8 mouse cellular contexts compared by ENCODE assay signal in genomic region chr6:52163366-52164031, GRCm38 (mm10). TPM values are rescaled to one million over a fixed set of nuclear protein-coding genes. Genes with fewer than 3 reads are reported as not detected.
A peak's percentile ranks its signal among the peaks of the same experiment; 100 is the strongest.
DNase-seq lines count a peak whose midpoint lies in the region; ATAC-seq and TF ChIP-seq lines count a peak whose summit lies in the region.

No protein-coding gene starts in this region.

- no peaks in the 10 kb centered on the region for H3K9me3 ChIP-seq in midbrain, embryonic 10.5 days (replicated peaks)
- H3K9me3 ChIP-seq in midbrain, embryonic 14.5 days (ENCODE audit: control insufficient read depth, low read length) = no peaks in the 10 kb centered on the region

- no peak for ATAC-seq in midbrain, embryonic 14.5 days (ENCODE audit: low FRiP score, low TSS enrichment)

- peaks cover 21% of the 10 kb centered on the region for H3K4me1 ChIP-seq in midbrain, embryonic 10.5 days
- peaks cover 2% of the 10 kb centered on the region for H3K4me1 ChIP-seq in midbrain, embryonic 14.5 days (ENCODE audit: control insufficient read depth, insufficient read depth, low read length)
- H3K4me1 ChIP-seq in small intestine, adult 2 months (ENCODE audit: control insufficient read depth, insufficient read depth, insufficient read length, low read length) = peaks cover 5% of the 10 kb centered on the region

- TF ChIP-seq POLR2A in small intestine, adult 2 months (IDR thresholded peaks at IDR 0.05; ENCODE audit: low read depth, low read length) = no peak

- under 1% methylated on average over 17 of the region's 17 CpGs for WGBS in midbrain, embryonic 10.5 days
- 1% methylated on average over 17 of the region's 17 CpGs for WGBS in midbrain, embryonic 14.5 days
- WGBS in small intestine, adult 2 months = 69% methylated on average over 17 of the region's 17 CpGs

- no peaks in the 10 kb centered on the region for H3K36me3 ChIP-seq in midbrain, embryonic 10.5 days
- no peaks in the 10 kb centered on the region for H3K36me3 ChIP-seq in midbrain, embryonic 14.5 days (ENCODE audit: control insufficient read depth, insufficient read depth, low read length)
- H3K36me3 ChIP-seq in small intestine, adult 2 months (ENCODE audit: control insufficient read depth, insufficient read depth, low read length) = no peaks in the 10 kb centered on the region

- H3K27ac ChIP-seq in midbrain, embryonic 10.5 days (replicated peaks) = no peak overlapping the region
- H3K27ac ChIP-seq in midbrain, embryonic 14.5 days (replicated peaks; ENCODE audit: low read depth, low read length) = no peak overlapping the region
- peak overlapping the region; percentile 72 for H3K27ac ChIP-seq in small intestine, adult 2 months (ENCODE audit: insufficient read depth, low read depth, low read length)

- peaks cover 100% of the 10 kb centered on the region for H3K27me3 ChIP-seq in midbrain, embryonic 10.5 days (ENCODE audit: low read depth, poor library complexity, severe bottlenecking)
- peaks cover 93% of the 10 kb centered on the region for H3K27me3 ChIP-seq in midbrain, embryonic 14.5 days (ENCODE audit: control insufficient read depth, insufficient read depth, low read length)
- peaks cover 35% of the 10 kb centered on the region for H3K27me3 ChIP-seq in small intestine, adult 2 months (ENCODE audit: control insufficient read depth, insufficient read depth, low read length)

- H3K9ac ChIP-seq in midbrain, embryonic 14.5 days (replicated peaks; ENCODE audit: low read length) = no peak overlapping the region

- no peak overlapping the region for H3K4me2 ChIP-seq in midbrain, embryonic 14.5 days (ENCODE audit: low read length)

- no peak for TF ChIP-seq CTCF in small intestine, adult 2 months (IDR thresholded peaks at IDR 0.05; ENCODE audit: extremely low read depth, insufficient read length, insufficient replicate concordance, low read depth, low read length)

- DNase-seq in adrenal gland, adult (ENCODE audit: inconsistent age in 2 of 2, low spot score in 1 of 2) = peak; percentile 37 to 85
- no peak for DNase-seq in adrenal gland, adult 8-10 months
- peak; percentile 66 for DNase-seq in midbrain, embryonic 10.5 days (ENCODE audit: low spot score)
- no peak for DNase-seq in midbrain, embryonic 14.5 days
- peak; percentile 61 to 71 for DNase-seq in kidney, postnatal 4 days
- no peak for DNase-seq in thymus, postnatal 4 days
- no peak for DNase-seq in layer of hippocampus, adult 11-12 months (ENCODE audit: low spot score)

- H3K4me3 ChIP-seq in midbrain, embryonic 10.5 days = no peak overlapping the region; the same call in 1 of the 2 replicates
- no peak overlapping the region for H3K4me3 ChIP-seq in midbrain, embryonic 14.5 days (replicated peaks; ENCODE audit: low read depth, low read length)
- peak overlapping the region; percentile 34 for H3K4me3 ChIP-seq in small intestine, adult 2 months (ENCODE audit: low read depth, low read length)

RNA-seq across cellular contexts. Expression of gene Hoxa2, which starts 1.1 kb away (rescaled TPM):
- 1 to 10 TPM in 3 of 4 experiments, under 1 TPM in 1; 0.80 to 3.4 (median 2.6) TPM for total RNA-seq in adrenal gland, adult 8-10 months (2022)
- 0.26 and 1.9 TPM in 2 replicates for polyA plus RNA-seq in midbrain, embryonic 10.5 days (2016; fragmentation: Nextera tagmentation; extraction: Ambion mirVana)
- polyA plus RNA-seq in midbrain, embryonic 14.5 days (2014; fragmentation: Nextera tagmentation; extraction: Ambion mirVana) = 0.12 and 0.20 TPM in 2 replicates
- polyA plus RNA-seq in small intestine, adult 2 months (2012; rRNA removed) = 0.83 and 1.0 TPM in 2 replicates

RNA-seq across cellular contexts. Expression of gene Hoxa1, which starts 5.4 kb away (rescaled TPM):
- total RNA-seq in adrenal gland, adult 8-10 months (2022) = 1 to 10 TPM in 1 of 4 experiments, under 1 TPM in 3; 0.23 to 1.1 (median 0.83) TPM
- 0.32 and 0.47 TPM in 2 replicates for polyA plus RNA-seq in midbrain, embryonic 10.5 days (2016; fragmentation: Nextera tagmentation; extraction: Ambion mirVana)
- 0.26 and 0.61 TPM in 2 replicates for polyA plus RNA-seq in midbrain, embryonic 14.5 days (2014; fragmentation: Nextera tagmentation; extraction: Ambion mirVana)
- 0.11 and 0.28 TPM in 2 replicates for polyA plus RNA-seq in small intestine, adult 2 months (2012; rRNA removed)

RNA-seq across cellular contexts. Expression of gene 5730596B20Rik, which starts 13.8 kb away (rescaled TPM):
- under 1 TPM; 0.17 to 0.77 (median 0.42) TPM for total RNA-seq in adrenal gland, adult 8-10 months (2022)
- polyA plus RNA-seq in midbrain, embryonic 10.5 days (2016; fragmentation: Nextera tagmentation; extraction: Ambion mirVana) = not detected in 2 replicates
- not detected in 2 replicates for polyA plus RNA-seq in midbrain, embryonic 14.5 days (2014; fragmentation: Nextera tagmentation; extraction: Ambion mirVana)
- 0.10 TPM in 1 of 2 replicates, not detected in the other for polyA plus RNA-seq in small intestine, adult 2 months (2012; rRNA removed)

RNA-seq across cellular contexts. Expression of gene Hoxa4, which starts 28.1 kb away (rescaled TPM):
- total RNA-seq in adrenal gland, adult 8-10 months (2022) = 1 to 10 TPM; 1.9 to 3.3 (median 2.7) TPM
- not detected in 2 replicates for polyA plus RNA-seq in midbrain, embryonic 10.5 days (2016; fragmentation: Nextera tagmentation; extraction: Ambion mirVana)
- polyA plus RNA-seq in midbrain, embryonic 14.5 days (2014; fragmentation: Nextera tagmentation; extraction: Ambion mirVana) = not detected in 2 replicates
- polyA plus RNA-seq in small intestine, adult 2 months (2012; rRNA removed) = 2.3 and 2.4 TPM in 2 replicates

RNA-seq across cellular contexts. Expression of gene Hoxa5, which starts 40.9 kb away (rescaled TPM):
- 10 to 100 TPM; 10.8 to 15.6 (median 13.3) TPM for total RNA-seq in adrenal gland, adult 8-10 months (2022)
- polyA plus RNA-seq in midbrain, embryonic 10.5 days (2016; fragmentation: Nextera tagmentation; extraction: Ambion mirVana) = not detected in 2 replicates
- not detected in 2 replicates for polyA plus RNA-seq in midbrain, embryonic 14.5 days (2014; fragmentation: Nextera tagmentation; extraction: Ambion mirVana)
- polyA plus RNA-seq in small intestine, adult 2 months (2012; rRNA removed) = 3.5 and 4.7 TPM in 2 replicates

Comparison
In these comparisons a context has a peak if more than half of its experiments do, and no peak if none do; other contexts are left out.
1. DNase-seq: peak in adrenal gland, adult (2 of 2), midbrain, embryonic 10.5 days (single experiment) and kidney, postnatal 4 days (2 of 2); none in adrenal gland, adult 8-10 months (single experiment), midbrain, embryonic 14.5 days (single experiment), thymus, postnatal 4 days (single experiment) and layer of hippocampus, adult 11-12 months (single experiment).